Mouse (Mus musculus): Measurements from ENCODE around the gene Srl. TPM values are rescaled to one million over a fixed set of nuclear protein-coding genes. Genes with fewer than 3 reads are reported as not detected.
"Not testable (repeated sequence)": the region's sequence is repeated elsewhere in the genome, so short reads cannot be mapped to it uniquely, and the experiment has no call there.

The Srl gene
- polyA plus RNA-seq (2015; fragmentation: Nextera tagmentation; extraction: Ambion mirVana) = 20.5 and 23.2 TPM in 2 replicates

GRCm38 (mm10) chr16:4541501-4542198, at the start of gene Srl:
Srl (minus strand) TSS chr16:4541816.
- under 1% methylated on average over 43 of the region's 43 CpGs for WGBS
- Histone ChIP-seq H3K9ac (ENCODE audit: low read length) (peak within 1 kb of the TSS; percentile 62), H3K27ac (ENCODE audit: low read length) (no peak within 1 kb of the TSS), H3K4me2 (ENCODE audit: low read depth, low read length) (peak within 1 kb of the TSS; percentile 63), H3K9me3 (ENCODE audit: control insufficient read depth, low read length) (no peaks in the 10 kb centered on the region), H3K36me3 (ENCODE audit: control insufficient read depth, insufficient read depth, low read length) (peaks cover 8% of the 10 kb centered on the region), H3K4me1 (replicated peaks; ENCODE audit: control insufficient read depth, insufficient read depth, low read length) (peaks cover 5% of the 10 kb centered on the region), H3K27me3 (ENCODE audit: control insufficient read depth, insufficient read depth, low read depth, low read length) (no peaks in the 10 kb centered on the region), H3K4me3 (ENCODE audit: low read length) (peak within 1 kb of the TSS; percentile 51)
- peak; percentile 98 for ATAC-seq (ENCODE audit: low read depth)

GRCm38 (mm10) chr16:4590236-4590635, 48.6 kb upstream of the Srl start:
- H3K9ac ChIP-seq (ENCODE audit: low read length) = no peak overlapping the region
- H3K36me3 ChIP-seq (ENCODE audit: control insufficient read depth, insufficient read depth, low read length) = peaks cover 6% of the 10 kb centered on the region
- ATAC-seq (ENCODE audit: low read depth) = no peak
- H3K27me3 ChIP-seq (ENCODE audit: control insufficient read depth, insufficient read depth, low read depth, low read length) = no peaks in the 10 kb centered on the region
- peaks cover 34% of the 10 kb centered on the region for H3K4me1 ChIP-seq (replicated peaks; ENCODE audit: control insufficient read depth, insufficient read depth, low read length)
- H3K4me2 ChIP-seq (ENCODE audit: low read depth, low read length) = no peak overlapping the region
- H3K9me3 ChIP-seq (ENCODE audit: control insufficient read depth, low read length) = no peaks in the 10 kb centered on the region
- H3K4me3 ChIP-seq (ENCODE audit: low read length) = no peak overlapping the region
- 88% methylated on average over 9 of the region's 9 CpGs for WGBS
- no peak overlapping the region for H3K27ac ChIP-seq (ENCODE audit: low read length)

GRCm38 (mm10) chr16:4587516-4588210, 46.0 kb upstream of the Srl start:
- 37% methylated on average over 5 of the region's 5 CpGs for WGBS
- Histone ChIP-seq H3K36me3 (ENCODE audit: control insufficient read depth, insufficient read depth, low read length) (peaks cover 6% of the 10 kb centered on the region), H3K9me3 (ENCODE audit: control insufficient read depth, low read length) (no peaks in the 10 kb centered on the region), H3K27me3 (ENCODE audit: control insufficient read depth, insufficient read depth, low read depth, low read length) (no peaks in the 10 kb centered on the region), H3K27ac (ENCODE audit: low read length) (peak overlapping the region; percentile 98), H3K4me2 (ENCODE audit: low read depth, low read length) (peak overlapping the region; percentile 48; the same call in 1 of the 2 replicates), H3K4me1 (replicated peaks; ENCODE audit: control insufficient read depth, insufficient read depth, low read length) (peaks cover 25% of the 10 kb centered on the region), H3K9ac (ENCODE audit: low read length) (peak overlapping the region; percentile 67), H3K4me3 (ENCODE audit: low read length) (no peak overlapping the region)
- ATAC-seq (ENCODE audit: low read depth) = no peak

- Histone ChIP-seq H3K27me3 (ENCODE audit: control insufficient read depth, insufficient read depth, low read depth, low read length) (no peaks in the 10 kb centered on the region), H3K4me2 (ENCODE audit: low read depth, low read length) (peak overlapping the region; percentile 48), H3K4me3 (ENCODE audit: low read length) (peak overlapping the region; percentile 47), H3K4me1 (replicated peaks; ENCODE audit: control insufficient read depth, insufficient read depth, low read length) (peaks cover 17% of the 10 kb centered on the region), H3K27ac (ENCODE audit: low read length) (peak overlapping the region; percentile 98), H3K9ac (ENCODE audit: low read length) (peak overlapping the region; percentile 67), H3K36me3 (ENCODE audit: control insufficient read depth, insufficient read depth, low read length) (peaks cover 6% of the 10 kb centered on the region), H3K9me3 (ENCODE audit: control insufficient read depth, low read length) (no peaks in the 10 kb centered on the region)
- WGBS = under 1% methylated on average over 40 of the region's 43 CpGs
- ATAC-seq (ENCODE audit: low read depth) = peak; percentile 99
Measured at GRCm38 (mm10) chr16:4586531-4587123, 45.0 kb upstream of the Srl start.

- Histone ChIP-seq H3K9me3 (ENCODE audit: control insufficient read depth, low read length) (no peaks in the 10 kb centered on the region), H3K27me3 (ENCODE audit: control insufficient read depth, insufficient read depth, low read depth, low read length) (no peaks in the 10 kb centered on the region), H3K4me3 (ENCODE audit: low read length) (peak overlapping the region; percentile 47), H3K36me3 (ENCODE audit: control insufficient read depth, insufficient read depth, low read length) (peaks cover 5% of the 10 kb centered on the region), H3K27ac (ENCODE audit: low read length) (peak overlapping the region; percentile 98), H3K4me1 (replicated peaks; ENCODE audit: control insufficient read depth, insufficient read depth, low read length) (peaks cover 17% of the 10 kb centered on the region), H3K9ac (ENCODE audit: low read length) (peak overlapping the region; percentile 52), H3K4me2 (ENCODE audit: low read depth, low read length) (peak overlapping the region; percentile 48)
- peak; percentile 19 for ATAC-seq (ENCODE audit: low read depth)
- 5% methylated on average over 14 of the region's 14 CpGs for WGBS
Measured at GRCm38 (mm10) chr16:4585642-4586530, 44.3 kb upstream of the Srl start.

GRCm38 (mm10) chr16:4584438-4584837, 42.8 kb upstream of the Srl start:
- ATAC-seq (ENCODE audit: low read depth) = no peak
- WGBS = 59% methylated on average over 5 of the region's 5 CpGs
- H3K9ac ChIP-seq (ENCODE audit: low read length) = no peak overlapping the region
- no peak overlapping the region for H3K4me2 ChIP-seq (ENCODE audit: low read depth, low read length)
- peaks cover 17% of the 10 kb centered on the region for H3K4me1 ChIP-seq (replicated peaks; ENCODE audit: control insufficient read depth, insufficient read depth, low read length)
- no peaks in the 10 kb centered on the region for H3K9me3 ChIP-seq (ENCODE audit: control insufficient read depth, low read length)
- H3K4me3 ChIP-seq (ENCODE audit: low read length) = no peak overlapping the region
- no peaks in the 10 kb centered on the region for H3K27me3 ChIP-seq (ENCODE audit: control insufficient read depth, insufficient read depth, low read depth, low read length)
- no peaks in the 10 kb centered on the region; the same call in 1 of the 2 replicates for H3K36me3 ChIP-seq (ENCODE audit: control insufficient read depth, insufficient read depth, low read length)
- no peak overlapping the region for H3K27ac ChIP-seq (ENCODE audit: low read length)

GRCm38 (mm10) chr16:4583807-4584206, 42.2 kb upstream of the Srl start:
- WGBS = 77% methylated on average over 3 of the region's 3 CpGs
- Histone ChIP-seq H3K4me3 (ENCODE audit: low read length) (no peak overlapping the region), H3K9me3 (ENCODE audit: control insufficient read depth, low read length) (no peaks in the 10 kb centered on the region), H3K27me3 (ENCODE audit: control insufficient read depth, insufficient read depth, low read depth, low read length) (no peaks in the 10 kb centered on the region), H3K4me2 (ENCODE audit: low read depth, low read length) (no peak overlapping the region), H3K4me1 (replicated peaks; ENCODE audit: control insufficient read depth, insufficient read depth, low read length) (peaks cover 17% of the 10 kb centered on the region), H3K27ac (ENCODE audit: low read length) (no peak overlapping the region), H3K36me3 (ENCODE audit: control insufficient read depth, insufficient read depth, low read length) (no peaks in the 10 kb centered on the region), H3K9ac (ENCODE audit: low read length) (no peak overlapping the region)
- ATAC-seq (ENCODE audit: low read depth) = no peak

- not testable (repeated sequence) for H3K27me3 ChIP-seq (ENCODE audit: control insufficient read depth, insufficient read depth, low read depth, low read length); H3K9me3 ChIP-seq (ENCODE audit: control insufficient read depth, low read length); H3K4me2 ChIP-seq (ENCODE audit: low read depth, low read length); H3K27ac ChIP-seq (ENCODE audit: low read length); H3K36me3 ChIP-seq (ENCODE audit: control insufficient read depth, insufficient read depth, low read length); H3K4me1 ChIP-seq (replicated peaks; ENCODE audit: control insufficient read depth, insufficient read depth, low read length); H3K9ac ChIP-seq (ENCODE audit: low read length); ATAC-seq (ENCODE audit: low read depth); H3K4me3 ChIP-seq (ENCODE audit: low read length)
- 87% methylated on average over 3 of the region's 4 CpGs for WGBS
Measured at GRCm38 (mm10) chr16:4581179-4581578, 39.6 kb upstream of the Srl start.
